Comparison of ENCODE assay signal across 11 mouse cellular contexts in genomic region chr1:155236306-155237024, GRCm38 (mm10). TPM values are rescaled to one million over a fixed set of nuclear protein-coding genes. Genes with fewer than 3 reads are reported as not detected.
DNase-seq lines count a peak whose midpoint lies in the region; ATAC-seq and TF ChIP-seq lines count a peak whose summit lies in the region.
"Had no signal": no experiment of that assay in that cellular context is flagged by ENCODE, and none has a peak within 500 bp of the region (broad histone marks: within the 10 kb centered on the region; RNA-seq: fewer than 3 reads in every experiment).

No protein-coding gene starts in this region.

- no peaks in the 10 kb centered on the region for H3K27me3 ChIP-seq in heart, embryonic 12.5 days (replicated peaks)
- H3K27me3 ChIP-seq in limb, embryonic 15.5 days, result no peaks in the 10 kb centered on the region

- intact Hi-C loops in gastrocnemius, adult 2 months (cut with DNase I), result no loop called here

- H3K9me3 ChIP-seq in heart, embryonic 12.5 days (replicated peaks), result no peaks in the 10 kb centered on the region
- H3K9me3 ChIP-seq in limb, embryonic 15.5 days, result no peaks in the 10 kb centered on the region
- H3K9me3 ChIP-seq: liver, embryonic 15.5 days had no signal

- no peak overlapping the region for H3K4me3 ChIP-seq in gastrocnemius, adult 2 months
- H3K4me3 ChIP-seq in heart, embryonic 12.5 days, result no peak overlapping the region
- no peak overlapping the region for H3K4me3 ChIP-seq in limb, embryonic 15.5 days
- H3K4me3 ChIP-seq: liver, embryonic 15.5 days had no signal

- H3K36me3 ChIP-seq in heart, embryonic 12.5 days, result peaks cover 55% of the 10 kb centered on the region
- peaks cover 15% of the 10 kb centered on the region for H3K36me3 ChIP-seq in limb, embryonic 15.5 days
- H3K36me3 ChIP-seq: liver, embryonic 15.5 days had no signal

- peaks cover 91% of the 10 kb centered on the region for H3K4me1 ChIP-seq in heart, embryonic 12.5 days (replicated peaks)
- H3K4me1 ChIP-seq in limb, embryonic 15.5 days, result peaks cover 72% of the 10 kb centered on the region
- H3K4me1 ChIP-seq: liver, embryonic 15.5 days had no signal

- 47% methylated on average over 13 of the region's 13 CpGs for WGBS in heart, embryonic 12.5 days
- WGBS in limb, embryonic 15.5 days, result 62% methylated on average over 13 of the region's 13 CpGs

- H3K27ac ChIP-seq in gastrocnemius, adult 2 months, result no peak overlapping the region
- peak overlapping the region; percentile 97 for H3K27ac ChIP-seq in heart, embryonic 12.5 days (ENCODE audit: poor library complexity, severe bottlenecking)
- peak overlapping the region; percentile 47; the same call in 1 of the 2 replicates for H3K27ac ChIP-seq in limb, embryonic 15.5 days
- H3K27ac ChIP-seq: liver, embryonic 15.5 days had no signal

- peak overlapping the region; percentile 54 for H3K9ac ChIP-seq in heart, embryonic 12.5 days
- no peak overlapping the region for H3K9ac ChIP-seq in limb, embryonic 15.5 days
- H3K9ac ChIP-seq: liver, embryonic 15.5 days had no signal

- ATAC-seq in heart, embryonic 12.5 days (ENCODE audit: insufficient number of reproducible peaks, low FRiP score), result peak; percentile 23; the same call in 1 of the 2 replicates
- ATAC-seq in limb, embryonic 15.5 days (ENCODE audit: insufficient number of reproducible peaks, low FRiP score, low TSS enrichment, low read depth), result no peak
- ATAC-seq: CD4-positive, CD25-positive, alpha-beta regulatory T cell, adult 4 months had no signal

- H3K4me2 ChIP-seq in heart, embryonic 12.5 days, result no peak overlapping the region; the same call in 1 of the 2 replicates
- no peak overlapping the region for H3K4me2 ChIP-seq in limb, embryonic 15.5 days
- H3K4me2 ChIP-seq: liver, embryonic 15.5 days had no signal

- DNase-seq in gastrocnemius, adult 2 months, result peak; percentile 18
- no peak for DNase-seq in gastrocnemius, adult 18-20 months (ENCODE audit: low spot score)
- peak; percentile 77 for DNase-seq in ZHBTc4 (ENCODE audit: low read depth, low spot score)
- DNase-seq in ovary, adult 18-20 months (ENCODE audit: low spot score), result no peak
- no peak for DNase-seq in adrenal gland, postnatal 14 days
- no peak for DNase-seq in gastrocnemius, postnatal 25 days
- DNase-seq: cerebellum, adult 9-10 months had no signal

- no peak for TF ChIP-seq CTCF in gastrocnemius, adult 2 months (IDR thresholded peaks at IDR 0.05)

RNA-seq across cellular contexts. Expression of gene BC034090, which starts 7.8 kb away (rescaled TPM):
- total RNA-seq in gastrocnemius, adult 2 months (2021), result 1 to 10 TPM in 1 of 2 experiments, under 1 TPM in 1; 0.94 to 1.8 TPM
- total RNA-seq in gastrocnemius, adult 18-20 months (2021), result 1 to 10 TPM in 1 of 2 experiments, under 1 TPM in 1; 0.64 to 1.5 TPM
- 9.0 and 9.6 TPM in 2 replicates for polyA plus RNA-seq in heart, embryonic 12.5 days (2016; fragmentation: Nextera tagmentation; extraction: Ambion mirVana)
- polyA plus RNA-seq in limb, embryonic 15.5 days (2015; fragmentation: Nextera tagmentation; extraction: Ambion mirVana), result 6.0 and 6.1 TPM in 2 replicates
- total RNA-seq in adrenal gland, postnatal 14 days (2021), result 26.9 and 32.3 TPM in 2 replicates
- total RNA-seq in gastrocnemius, postnatal 25 days (2021), result 1 to 10 TPM; 1.7 to 2.3 TPM

Comparison
In these comparisons a context has a peak if more than half of its experiments do, and no peak if none do; other contexts are left out.
1. DNase-seq: peak in gastrocnemius, adult 2 months (single experiment) and ZHBTc4 (single experiment); none in gastrocnemius, adult 18-20 months (single experiment), ovary, adult 18-20 months (single experiment), adrenal gland, postnatal 14 days (single experiment) and gastrocnemius, postnatal 25 days (single experiment).